Mouse (Mus musculus) left cerebral cortex, adult 9 months (tissue): ENCODE measurements around the gene Rap2a.

ENCODE experiments used
- DNase-seq, 2 experiments: peaks; one replicate each; pipeline ENCODE4 v3.0.0; 2022; ENCODE audit warnings: low spot score in 2 of 2

Gene Rap2a

GRCm38 (mm10) chr14:120542445-120542844 is 64.2 kb downstream of the Rap2a start:
- no peak for DNase-seq

GRCm38 (mm10) chr14:120542976-120543375 is 64.7 kb downstream of the Rap2a start:
- no peak for DNase-seq

- DNase-seq: no peak
These were observed 65.6 kb downstream of the Rap2a start for GRCm38 (mm10) chr14:120543846-120544245.

- no peak for DNase-seq
These were observed 66.3 kb downstream of the Rap2a start for GRCm38 (mm10) chr14:120544495-120544894.

GRCm38 (mm10) chr14:120544946-120545345 is 66.7 kb downstream of the Rap2a start:
- DNase-seq: no peak
